In the genomic region with DNA sequence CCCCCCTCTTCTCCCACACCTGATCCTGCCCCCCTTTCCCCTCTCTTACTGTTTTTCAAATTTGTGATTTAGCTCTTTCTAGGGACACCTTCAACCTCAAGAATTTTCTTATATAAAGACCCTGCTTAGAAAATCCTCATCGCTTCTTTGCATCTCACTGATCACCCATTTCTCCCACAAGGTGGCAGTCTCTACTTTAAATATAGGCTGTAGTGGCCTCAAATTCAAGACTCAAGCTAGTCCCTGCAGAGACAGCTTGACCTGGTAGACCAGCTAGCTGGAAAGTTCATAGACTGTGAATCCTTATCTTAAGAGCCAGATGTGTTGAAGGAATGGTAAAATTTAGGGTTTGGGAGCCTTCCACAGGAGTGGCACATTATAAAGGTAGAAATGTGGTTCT, we compare ENCODE assay signal across 8 mouse cellular contexts. TPM values are rescaled to one million over a fixed set of nuclear protein-coding genes. Genes with fewer than 3 reads are reported as not detected.
A peak's percentile ranks its signal among the peaks of the same experiment; 100 is the strongest.
DNase-seq lines count a peak whose midpoint lies in the region; ATAC-seq and TF ChIP-seq lines count a peak whose summit lies in the region.

No protein-coding gene starts in this region.

- no peak overlapping the region for H3K27ac ChIP-seq in heart, adult 2 months
- no peak overlapping the region for H3K27ac ChIP-seq in thymus, adult 2 months (ENCODE audit: control insufficient read depth, insufficient read depth, low read length)
- no peak overlapping the region for H3K27ac ChIP-seq in cortical plate, adult 2 months (ENCODE audit: insufficient read depth, low read length)

- ATAC-seq in erythroblast, adult 5-6 weeks (replicated peaks; ENCODE audit: low FRiP score, poor library complexity, severe bottlenecking), result no peak

- no peaks in the 10 kb centered on the region for H3K79me2 ChIP-seq in heart, adult 2 months (replicated peaks; ENCODE audit: control insufficient read depth, insufficient read depth, low read length)

- no peak for TF ChIP-seq POLR2A in heart, adult 2 months (IDR thresholded peaks at IDR 0.05; ENCODE audit: insufficient read depth, low read depth, low read length)
- no peak for TF ChIP-seq POLR2A in thymus, adult 2 months (IDR thresholded peaks at IDR 0.05; ENCODE audit: control insufficient read depth, extremely low read depth, insufficient read depth, low read length, poor library complexity)
- no peak for TF ChIP-seq POLR2A in cortical plate, adult 2 months (IDR thresholded peaks at IDR 0.05; ENCODE audit: extremely low read depth, insufficient read depth, low read length)

- no peak for TF ChIP-seq EP300 in heart, adult 2 months (IDR thresholded peaks at IDR 0.05; ENCODE audit: insufficient read depth, low read depth, low read length)

- 43% methylated on average over 1 of the region's 1 CpGs for WGBS in heart, adult 2 months
- 27% methylated on average over 1 of the region's 1 CpGs for WGBS in thymus, adult 2 months

- H3K4me3 ChIP-seq in heart, adult 2 months, result no peak overlapping the region
- no peak overlapping the region for H3K4me3 ChIP-seq in thymus, adult 2 months (ENCODE audit: control insufficient read depth, insufficient read depth, low read length)
- no peak overlapping the region for H3K4me3 ChIP-seq in cortical plate, adult 2 months (ENCODE audit: insufficient read depth, low read length)

- intact Hi-C loops in heart, adult 2 months (cut with DNase I), result loop anchor here (2.0 kb wide), 1 partner anchor 96 kb away; no protein-coding TSS in a partner anchor

- TF ChIP-seq CTCF in heart, adult 2 months (IDR thresholded peaks at IDR 0.05), result peak; percentile 70
- TF ChIP-seq CTCF in thymus, adult 2 months (IDR thresholded peaks at IDR 0.05; ENCODE audit: borderline replicate concordance, control insufficient read depth, extremely low read depth, insufficient read depth, low read length, poor library complexity), result no peak
- TF ChIP-seq CTCF in cortical plate, adult 2 months (IDR thresholded peaks at IDR 0.05; ENCODE audit: extremely low read depth, insufficient read depth, low read length), result peak; percentile 43; the same call in 1 of the 2 replicates

- peaks cover 4% of the 10 kb centered on the region for H3K4me1 ChIP-seq in heart, adult 2 months (ENCODE audit: control insufficient read depth, insufficient read depth, low read length)
- H3K4me1 ChIP-seq in thymus, adult 2 months (replicated peaks; ENCODE audit: control insufficient read depth, insufficient read depth, low read length), result no peaks in the 10 kb centered on the region
- no peaks in the 10 kb centered on the region for H3K4me1 ChIP-seq in cortical plate, adult 2 months (ENCODE audit: control insufficient read depth, insufficient read depth, low read length)

- no peak overlapping the region for H3K9ac ChIP-seq in heart, adult 2 months (ENCODE audit: low read depth, low read length)

- peaks cover 6% of the 10 kb centered on the region for H3K36me3 ChIP-seq in heart, adult 2 months (ENCODE audit: control insufficient read depth, insufficient read depth, low read length)
- no peaks in the 10 kb centered on the region for H3K36me3 ChIP-seq in thymus, adult 2 months (ENCODE audit: control insufficient read depth, insufficient read depth, low read length)

- no peaks in the 10 kb centered on the region for H3K27me3 ChIP-seq in heart, adult 2 months (ENCODE audit: control insufficient read depth, insufficient read depth, low read length)
- H3K27me3 ChIP-seq in thymus, adult 2 months (ENCODE audit: control insufficient read depth, insufficient read depth, low read length), result no peaks in the 10 kb centered on the region

- no peak for DNase-seq in heart, adult 2 months
- no peak for DNase-seq in heart, adult 9 months (ENCODE audit: low spot score in 2 of 2)
- peak; percentile 33 for DNase-seq in thymus, adult 2 months
- DNase-seq in thymus, postnatal 36 days, result no peak
- peak; percentile 24 to 55 for DNase-seq in kidney, postnatal 4 days
- peak; percentile 48 for DNase-seq in retina, postnatal 1 day

RNA-seq across cellular contexts. Expression of gene Gm7879, which starts 20.6 kb away (rescaled TPM):
- total RNA-seq in heart, adult 2 months (2021), result 1 to 10 TPM; 6.4 to 8.6 TPM
- 0.45 and 0.76 TPM in 2 replicates for polyA plus RNA-seq in heart, adult 2 months (2012; rRNA removed)
- 1.9 and 2.5 TPM in 2 replicates for polyA plus RNA-seq in thymus, adult 2 months (2012; rRNA removed)
- 0.42 and 0.72 TPM in 2 replicates for polyA plus RNA-seq in cortical plate, adult 2 months (2012; rRNA removed)
- total RNA-seq in erythroblast, adult 5-6 weeks (2015; ENCODE audit: low replicate concordance), result not detected in 2 replicates
- total RNA-seq in erythroblast, adult 5-6 weeks (2017; ENCODE audit: low replicate concordance), result 0.68 TPM in 1 of 2 replicates, not detected in the other

RNA-seq across cellular contexts. Expression of gene Cd38, which starts 24.0 kb away (rescaled TPM):
- total RNA-seq in heart, adult 2 months (2021), result 1 to 10 TPM; 7.3 to 7.5 TPM
- 8.6 and 22.0 TPM in 2 replicates for polyA plus RNA-seq in heart, adult 2 months (2012; rRNA removed)
- 6.6 and 7.4 TPM in 2 replicates for polyA plus RNA-seq in thymus, adult 2 months (2012; rRNA removed)
- polyA plus RNA-seq in cortical plate, adult 2 months (2012; rRNA removed), result 4.7 and 4.9 TPM in 2 replicates
- 2.5 and 6.5 TPM in 2 replicates for total RNA-seq in erythroblast, adult 5-6 weeks (2015; ENCODE audit: low replicate concordance)
- total RNA-seq in erythroblast, adult 5-6 weeks (2017; ENCODE audit: low replicate concordance), result 1.7 and 3.2 TPM in 2 replicates

Comparison
In these comparisons a context has a peak if more than half of its experiments do, and no peak if none do; other contexts are left out.
1. DNase-seq: peak in thymus, adult 2 months (single experiment), kidney, postnatal 4 days (2 of 2) and retina, postnatal 1 day (single experiment); none in heart, adult 2 months (0 of 2), heart, adult 9 months (0 of 2) and thymus, postnatal 36 days (0 of 2).